Mouse (Mus musculus): ENCODE results near the gene Cfl1. TPM values are rescaled to one million over a fixed set of nuclear protein-coding genes. Genes with fewer than 3 reads are reported as not detected.

The Cfl1 gene
- total and polyA plus RNA-seq, 3 experiments = 160 to 194 (median 169) TPM

DNA sequence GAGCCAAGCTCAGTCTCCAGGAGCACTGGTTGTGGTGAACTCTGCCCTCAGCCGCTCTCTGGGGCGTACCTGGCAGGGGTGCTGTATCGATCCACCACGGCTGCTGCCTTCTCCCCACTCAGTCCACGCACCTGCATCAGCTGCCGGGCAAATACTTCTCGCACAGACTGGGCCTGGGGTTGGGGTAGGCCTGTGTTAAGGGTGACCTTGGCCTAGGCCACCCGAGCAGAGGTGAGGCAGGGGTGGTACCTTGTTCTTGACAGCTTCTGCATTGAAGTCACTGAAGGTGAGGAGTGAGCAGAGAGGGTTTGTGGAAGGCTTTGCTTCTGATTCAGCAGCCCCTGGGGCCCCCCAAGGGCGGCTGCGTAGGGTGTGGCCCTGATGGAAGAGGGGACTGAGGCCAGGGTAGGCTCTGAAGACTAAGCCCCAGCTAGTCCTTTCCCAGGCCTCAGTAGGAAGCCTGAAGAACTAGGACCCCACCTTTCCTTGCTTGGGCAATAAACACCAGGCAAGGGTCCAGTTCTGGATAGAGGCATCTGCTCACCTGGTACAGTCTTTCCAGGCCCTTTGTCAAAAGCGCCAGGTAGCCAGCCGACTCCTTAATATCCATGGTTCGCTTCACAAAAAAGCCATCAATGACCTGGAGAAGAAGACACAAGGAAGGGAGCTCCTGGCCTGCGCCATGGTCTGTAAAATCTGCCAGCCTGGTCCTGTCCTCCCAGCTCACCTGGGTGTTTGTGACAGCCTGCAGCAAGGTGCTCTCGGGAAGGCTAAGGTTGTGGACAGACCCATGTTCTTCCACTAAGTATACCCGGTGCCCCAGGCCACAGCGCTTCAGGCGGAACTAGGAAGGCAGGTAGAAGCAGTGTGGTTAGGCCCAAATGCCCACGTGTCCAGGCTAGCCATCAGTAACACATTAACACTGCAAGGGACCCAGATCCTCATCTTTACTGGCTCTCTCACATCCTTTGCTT lies 6.6 kb upstream of the Cfl1 start:
- whole genome bisulfite sequencing = 94% methylated on average over 19 of the region's 19 CpGs
- TF ChIP-seq POLR2A (IDR thresholded peaks at IDR 0.05; ENCODE audit: insufficient read depth, low read depth, low read length) = no peak
- no peak for TF ChIP-seq EP300 (IDR thresholded peaks at IDR 0.05; ENCODE audit: insufficient read depth, low read depth, low read length)
- TF ChIP-seq CTCF (IDR thresholded peaks at IDR 0.05) = no peak
- Histone ChIP-seq H3K36me3 (ENCODE audit: control insufficient read depth, insufficient read depth, low read length) (no peaks in the 10 kb centered on the region), H3K79me2 (replicated peaks; ENCODE audit: control insufficient read depth, insufficient read depth, low read length) (no peaks in the 10 kb centered on the region), H3K27ac (no peak overlapping the region), H3K9ac (ENCODE audit: low read depth, low read length) (no peak overlapping the region), H3K27me3 (ENCODE audit: control insufficient read depth, insufficient read depth, low read length) (no peaks in the 10 kb centered on the region), H3K4me3 (no peak overlapping the region), H3K4me1 (ENCODE audit: control insufficient read depth, insufficient read depth, low read length) (peaks cover 2% of the 10 kb centered on the region; the same call in 1 of the 2 replicates)
- DNase-seq = no peak
- intact Hi-C loops (cut with DNase I) = no loop called here

DNA sequence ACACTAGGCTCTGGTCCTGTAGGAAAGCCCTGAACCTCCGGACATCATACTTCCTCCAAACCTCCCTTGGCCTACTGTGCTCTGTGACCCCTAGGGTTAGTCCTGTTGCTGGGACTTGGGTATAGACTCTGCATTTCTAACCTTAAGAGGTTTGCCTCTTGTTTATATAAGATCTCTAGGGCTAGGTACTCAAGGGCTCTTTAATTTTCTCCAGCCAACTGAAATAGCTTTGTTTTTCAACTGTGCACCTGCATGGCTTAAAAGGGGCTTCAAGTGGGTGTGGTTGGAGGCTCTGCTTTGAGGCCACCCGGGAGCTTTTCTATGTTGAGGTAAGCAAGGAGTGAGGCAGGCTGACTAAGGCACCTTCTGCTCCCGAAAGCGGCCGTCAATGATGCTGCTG lies 5.8 kb upstream of the Cfl1 start:
- H3K79me2 ChIP-seq (replicated peaks; ENCODE audit: control insufficient read depth, insufficient read depth, low read length) = no peaks in the 10 kb centered on the region
- TF ChIP-seq POLR2A (IDR thresholded peaks at IDR 0.05; ENCODE audit: insufficient read depth, low read depth, low read length) = 0 out of 2 replicates have a peak, but pooled peaks have one; percentile 5
- TF ChIP-seq EP300 (IDR thresholded peaks at IDR 0.05; ENCODE audit: insufficient read depth, low read depth, low read length) = no peak
- TF ChIP-seq CTCF (IDR thresholded peaks at IDR 0.05) = no peak
- peaks cover 2% of the 10 kb centered on the region; the same call in 1 of the 2 replicates for H3K4me1 ChIP-seq (ENCODE audit: control insufficient read depth, insufficient read depth, low read length)
- no peak overlapping the region for H3K4me3 ChIP-seq
- H3K9ac ChIP-seq (ENCODE audit: low read depth, low read length) = no peak overlapping the region
- intact Hi-C loops (cut with DNase I) = no loop called here
- no peak for DNase-seq
- no peaks in the 10 kb centered on the region for H3K27me3 ChIP-seq (ENCODE audit: control insufficient read depth, insufficient read depth, low read length)
- no peaks in the 10 kb centered on the region for H3K36me3 ChIP-seq (ENCODE audit: control insufficient read depth, insufficient read depth, low read length)
- H3K27ac ChIP-seq = no peak overlapping the region
- 82% methylated on average over 5 of the region's 5 CpGs for WGBS

- H3K4me1 ChIP-seq (ENCODE audit: control insufficient read depth, insufficient read depth, low read length) = peaks cover 2% of the 10 kb centered on the region; the same call in 1 of the 2 replicates
- no peak overlapping the region for H3K9ac ChIP-seq (ENCODE audit: low read depth, low read length)
- WGBS = 78% methylated on average over 8 of the region's 8 CpGs
- TF ChIP-seq POLR2A (IDR thresholded peaks at IDR 0.05; ENCODE audit: insufficient read depth, low read depth, low read length) = no peak
- no peak overlapping the region for H3K4me3 ChIP-seq
- DNase-seq = no peak
- no peaks in the 10 kb centered on the region for H3K79me2 ChIP-seq (replicated peaks; ENCODE audit: control insufficient read depth, insufficient read depth, low read length)
- no peaks in the 10 kb centered on the region for H3K36me3 ChIP-seq (ENCODE audit: control insufficient read depth, insufficient read depth, low read length)
- H3K27me3 ChIP-seq (ENCODE audit: control insufficient read depth, insufficient read depth, low read length) = no peaks in the 10 kb centered on the region
- intact Hi-C loops (cut with DNase I) = no loop called here
- no peak overlapping the region for H3K27ac ChIP-seq
These were observed 4.9 kb upstream of the Cfl1 start for GRCm38 (mm10) chr19:5485371-5485770.

GRCm38 (mm10) chr19:5485821-5486220 lies 4.4 kb upstream of the Cfl1 start:
- Histone ChIP-seq H3K79me2 (replicated peaks; ENCODE audit: control insufficient read depth, insufficient read depth, low read length) (no peaks in the 10 kb centered on the region), H3K27ac (no peak overlapping the region)
- WGBS = 90% methylated on average over 7 of the region's 7 CpGs

GRCm38 (mm10) chr19:5486286-5486685 lies 4.0 kb upstream of the Cfl1 start:
- H3K4me3 ChIP-seq = no peak overlapping the region
- no peak overlapping the region for H3K9ac ChIP-seq (ENCODE audit: low read depth, low read length)
- H3K79me2 ChIP-seq (replicated peaks; ENCODE audit: control insufficient read depth, insufficient read depth, low read length) = no peaks in the 10 kb centered on the region
- H3K27me3 ChIP-seq (ENCODE audit: control insufficient read depth, insufficient read depth, low read length) = no peaks in the 10 kb centered on the region
- intact Hi-C loops (cut with DNase I) = loop anchor here (2.0 kb wide), 3 partner anchors 25 to 119 kb away; partner anchors contain the start of genes Banf1, Eif1ad and Fibp
- 80% methylated on average over 8 of the region's 8 CpGs for WGBS
- H3K27ac ChIP-seq = no peak overlapping the region
- peaks cover 2% of the 10 kb centered on the region; the same call in 1 of the 2 replicates for H3K4me1 ChIP-seq (ENCODE audit: control insufficient read depth, insufficient read depth, low read length)
- peak in 1 of 2 experiments; percentile 22 for DNase-seq
- TF ChIP-seq EP300 (IDR thresholded peaks at IDR 0.05; ENCODE audit: insufficient read depth, low read depth, low read length) (no peak), POLR2A (IDR thresholded peaks at IDR 0.05; ENCODE audit: insufficient read depth, low read depth, low read length) (no peak), CTCF (IDR thresholded peaks at IDR 0.05) (no peak)
- H3K36me3 ChIP-seq (ENCODE audit: control insufficient read depth, insufficient read depth, low read length) = no peaks in the 10 kb centered on the region

More at GRCm38 (mm10) chr19:5485821-5486220, 4.4 kb upstream of the Cfl1 start:
- Histone ChIP-seq H3K27me3 (ENCODE audit: control insufficient read depth, insufficient read depth, low read length) (no peaks in the 10 kb centered on the region), H3K4me3 (no peak overlapping the region), H3K4me1 (ENCODE audit: control insufficient read depth, insufficient read depth, low read length) (peaks cover 2% of the 10 kb centered on the region; the same call in 1 of the 2 replicates), H3K36me3 (ENCODE audit: control insufficient read depth, insufficient read depth, low read length) (no peaks in the 10 kb centered on the region), H3K9ac (ENCODE audit: low read depth, low read length) (no peak overlapping the region)
- intact Hi-C loops (cut with DNase I) = loop anchor here (2.0 kb wide), 3 partner anchors 25 to 119 kb away; partner anchors contain the start of genes Banf1, Eif1ad and Fibp
- TF ChIP-seq CTCF (IDR thresholded peaks at IDR 0.05) (no peak), POLR2A (IDR thresholded peaks at IDR 0.05; ENCODE audit: insufficient read depth, low read depth, low read length) (no peak), EP300 (IDR thresholded peaks at IDR 0.05; ENCODE audit: insufficient read depth, low read depth, low read length) (no peak)
- DNase-seq = peak in 1 of 2 experiments; percentile 18

Measured in heart, adult 2 months (tissue).